Mouse (Mus musculus) cerebellum, adult 9-10 months (tissue): ENCODE measurements at regions not wholly inside any gene's neighbourhood (a gene's known extent, or its start where the extent isn't known, plus 50 kb on each side); places are given as distances from the start of the nearest gene placed in this dataset.

ENCODE experiments used
- DNase-seq: peaks from one replicate; pipeline ENCODE4 v3.0.0; 2022

- DNase-seq: no peak
Observed at GRCm38 (mm10) chr7:68945886-68946863, 197.1 kb upstream of the Arrdc4 start.

- DNase-seq: no peak
Observed at GRCm38 (mm10) chr7:68930627-68931334, 181.7 kb upstream of the Arrdc4 start.

- no peak for DNase-seq
Observed at GRCm38 (mm10) chr7:68929669-68930068, 180.6 kb upstream of the Arrdc4 start.

- no peak for DNase-seq
Observed at GRCm38 (mm10) chr7:68925640-68926039, 176.6 kb upstream of the Arrdc4 start.

- no peak for DNase-seq
Observed at GRCm38 (mm10) chr7:68918632-68919435, 169.8 kb upstream of the Arrdc4 start.

- no peak for DNase-seq
Observed at GRCm38 (mm10) chr7:68917876-68918200, 168.8 kb upstream of the Arrdc4 start.

GRCm38 (mm10) chr7:68917137-68917875 is 168.3 kb upstream of the Arrdc4 start:
- DNase-seq: no peak

- peak; percentile 74 for DNase-seq
Observed at GRCm38 (mm10) chr7:68915976-68916375, 166.9 kb upstream of the Arrdc4 start.

GRCm38 (mm10) chr7:68914344-68914743 is 165.3 kb upstream of the Arrdc4 start:
- peak; percentile 80 for DNase-seq

GRCm38 (mm10) chr7:68911989-68912655 is 163.1 kb upstream of the Arrdc4 start:
- no peak for DNase-seq

GRCm38 (mm10) chr7:68911562-68911961 is 162.5 kb upstream of the Arrdc4 start:
- no peak for DNase-seq

GRCm38 (mm10) chr7:68909694-68910093 is 160.7 kb upstream of the Arrdc4 start:
- no peak for DNase-seq

- no peak for DNase-seq
Observed at GRCm38 (mm10) chr7:68908401-68908834, 159.4 kb upstream of the Arrdc4 start.

GRCm38 (mm10) chr7:68907867-68908266 is 158.8 kb upstream of the Arrdc4 start:
- no peak for DNase-seq

GRCm38 (mm10) chr7:68906771-68907395 is 157.8 kb upstream of the Arrdc4 start:
- DNase-seq: no peak

- no peak for DNase-seq
Observed at GRCm38 (mm10) chr7:68905793-68906192, 156.8 kb upstream of the Arrdc4 start.

- no peak for DNase-seq
Observed at GRCm38 (mm10) chr7:68886173-68886572, 137.1 kb upstream of the Arrdc4 start.

GRCm38 (mm10) chr7:68873008-68873407 is 124.0 kb upstream of the Arrdc4 start:
- DNase-seq: no peak

- DNase-seq: no peak
Observed at GRCm38 (mm10) chr7:68864322-68865031, 115.4 kb upstream of the Arrdc4 start.

GRCm38 (mm10) chr7:68858471-68859210 is 109.6 kb upstream of the Arrdc4 start:
- no peak for DNase-seq
